Comparison of ENCODE assay signal across 12 mouse cellular contexts in the genomic region with DNA sequence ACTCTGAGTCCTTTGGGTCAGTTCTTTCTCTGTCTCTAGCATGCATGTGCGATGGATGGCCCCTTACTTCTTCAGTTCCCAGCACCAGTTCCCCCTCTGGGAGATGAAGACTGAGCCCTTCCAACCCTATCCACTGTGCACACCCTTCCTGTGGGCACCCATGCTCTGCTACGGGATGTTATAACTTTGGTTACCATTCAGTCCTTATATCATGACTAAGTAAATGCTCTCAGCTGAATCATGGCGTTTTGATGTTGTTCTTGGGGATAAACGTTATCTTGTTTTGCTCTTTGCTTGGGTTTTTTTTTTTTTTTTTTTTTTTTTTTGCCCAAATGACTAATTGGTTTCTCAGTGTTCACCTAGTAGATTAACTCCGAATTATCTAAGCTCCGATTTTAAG.
"Had no signal": no experiment of that assay in that cellular context is flagged by ENCODE, and none has a peak within 500 bp of the region (broad histone marks: within the 10 kb centered on the region; RNA-seq: fewer than 3 reads in every experiment).

No protein-coding gene starts in this region.

- H3K27me3 ChIP-seq: intestine, embryonic 15.5 days; kidney, embryonic 15.5 days; limb, embryonic 15.5 days; midbrain, embryonic 12.5 days; neural tube, embryonic 15.5 days had no signal

- H3K9me3 ChIP-seq: intestine, embryonic 15.5 days; kidney, embryonic 15.5 days; limb, embryonic 15.5 days; midbrain, embryonic 12.5 days; neural tube, embryonic 15.5 days had no signal

- H3K27ac ChIP-seq: intestine, embryonic 15.5 days; kidney, embryonic 15.5 days; left cerebral cortex, adult 2 months; limb, embryonic 15.5 days; midbrain, embryonic 12.5 days; neural tube, embryonic 15.5 days; stomach, postnatal 0 days had no signal

- H3K9ac ChIP-seq: intestine, embryonic 15.5 days; kidney, embryonic 15.5 days; limb, embryonic 15.5 days; midbrain, embryonic 12.5 days; neural tube, embryonic 15.5 days had no signal

- H3K4me3 ChIP-seq: intestine, embryonic 15.5 days; kidney, embryonic 15.5 days; left cerebral cortex, adult 2 months; limb, embryonic 15.5 days; midbrain, embryonic 12.5 days; neural tube, embryonic 15.5 days had no signal

- H3K4me2 ChIP-seq: intestine, embryonic 15.5 days; kidney, embryonic 15.5 days; limb, embryonic 15.5 days; midbrain, embryonic 12.5 days; neural tube, embryonic 15.5 days had no signal

- DNase-seq: kidney, adult 2 months; kidney, postnatal 14 days; lung, adult 18-20 months; thymus, adult 18-20 months; thymus, postnatal 14 days had no signal

- ATAC-seq: intestine, embryonic 15.5 days had no signal

- H3K36me3 ChIP-seq: intestine, embryonic 15.5 days; kidney, embryonic 15.5 days; limb, embryonic 15.5 days; midbrain, embryonic 12.5 days; neural tube, embryonic 15.5 days had no signal
